Mouse (Mus musculus): ENCODE measurements around the gene Myl4. TPM values are rescaled to one million over a fixed set of nuclear protein-coding genes. Genes with fewer than 3 reads are reported as not detected.

Gene Myl4
- polyA plus RNA-seq, 1 experiment from 2014 or later: 30.4 TPM

DNA sequence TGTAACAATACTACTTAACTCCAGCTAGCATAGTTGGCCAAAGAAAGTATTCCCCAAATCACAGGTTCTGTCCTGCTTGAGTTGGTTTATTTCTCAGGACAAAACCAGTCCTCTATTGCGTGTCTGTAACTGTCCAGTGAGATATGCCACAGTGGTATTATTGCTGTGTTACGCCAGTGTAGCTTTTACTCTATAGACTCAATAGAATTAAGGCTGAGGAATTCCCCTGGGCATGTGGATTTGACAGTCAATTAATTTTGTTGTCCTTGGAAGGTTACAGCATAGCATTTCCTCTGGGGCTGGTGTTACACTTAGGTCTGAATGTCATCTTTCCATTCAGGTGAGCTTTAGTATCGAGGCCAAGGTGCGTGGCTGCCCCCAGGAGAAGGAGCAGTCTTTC, 92.8 kb downstream of the Myl4 start:
- no peaks in the 10 kb centered on the region for H3K9me3 ChIP-seq (ENCODE audit: control insufficient read depth, low read length)
- no peaks in the 10 kb centered on the region for H3K27me3 ChIP-seq (replicated peaks; ENCODE audit: control insufficient read depth, insufficient read depth, low read length)
- DNase-seq (ENCODE audit: low spot score) (no peak), ATAC-seq (replicated peaks; ENCODE audit: low FRiP score) (no peak)
- no peak overlapping the region for H3K9ac ChIP-seq (ENCODE audit: low read depth, low read length)
- no peaks in the 10 kb centered on the region for H3K4me1 ChIP-seq (replicated peaks; ENCODE audit: control insufficient read depth, insufficient read depth, low read length)
- WGBS: 82% methylated on average over 4 of the region's 4 CpGs
- no peak overlapping the region for H3K4me2 ChIP-seq
- H3K4me3 ChIP-seq (ENCODE audit: low read depth, low read length): no peak overlapping the region
- no peak overlapping the region for H3K27ac ChIP-seq (ENCODE audit: low read depth, low read length)
- no peaks in the 10 kb centered on the region for H3K36me3 ChIP-seq (ENCODE audit: control insufficient read depth, insufficient read depth, low read length)

Other genes with a start within 250 kb of the Myl4 start
- gene Kansl1, start 81.8 kb upstream of the Myl4 start, polyA plus RNA-seq (2014; fragmentation: Nextera tagmentation; extraction: Ambion mirVana): 18.2 and 20.3 TPM in 2 replicates
- gene Cdc27, start within 50 bp of the Myl4 start, polyA plus RNA-seq (2014; fragmentation: Nextera tagmentation; extraction: Ambion mirVana): 41.6 and 45.9 TPM in 2 replicates
- gene Itgb3, start 57.3 kb downstream of the Myl4 start, polyA plus RNA-seq (2014; fragmentation: Nextera tagmentation; extraction: Ambion mirVana): 16.2 and 16.4 TPM in 2 replicates
- gene Gm11639, start 135.0 kb downstream of the Myl4 start, polyA plus RNA-seq (2014; fragmentation: Nextera tagmentation; extraction: Ambion mirVana): 0.04 and 0.05 TPM in 2 replicates